Mouse (Mus musculus): ENCODE results near the gene Furin. TPM values are rescaled to one million over a fixed set of nuclear protein-coding genes. Genes with fewer than 3 reads are reported as not detected.

Gene Furin
- polyA plus RNA-seq, 1 experiment from 2014 or later = 120 TPM

GRCm38 (mm10) chr7:80413512-80414302 lies 8.5 kb upstream of the Furin start:
- in situ Hi-C loops (cut with MboI; ENCODE audit: low pct_unique_long_range_greater_than_20kb) = no loop called here
- H3K27me3 ChIP-seq = no peaks in the 10 kb centered on the region
- ChIA-PET CTCF (interaction anchor here (1.0 kb wide), 1 partner anchor 10 kb away, joined by 3 read pairs; no protein-coding TSS in a partner anchor), POLR2A (interaction anchor here (0.5 to 0.7 kb wide), 2 partner anchors 10 to 129 kb away, joined by 3 to 4 read pairs; no protein-coding TSS in a partner anchor)
- ATAC-seq = no peak
- no peak for TF ChIP-seq CTCF (IDR thresholded peaks at IDR 0.05)
- DNase-seq (ENCODE audit: low read depth, low spot score) = no peak

- in situ Hi-C loops (cut with MboI; ENCODE audit: low pct_unique_long_range_greater_than_20kb) = no loop called here
- TF ChIP-seq CTCF (IDR thresholded peaks at IDR 0.05) = no peak
- ChIA-PET POLR2A (no interaction called here), CTCF (interaction anchor here (1.0 to 1.1 kb wide), 2 partner anchors 8 to 11 kb away, joined by 3 read pairs; no protein-coding TSS in a partner anchor)
- ATAC-seq (no peak), DNase-seq (ENCODE audit: low read depth, low spot score) (no peak)
- H3K27me3 ChIP-seq = no peaks in the 10 kb centered on the region
These were observed 7.5 kb upstream of the Furin start for GRCm38 (mm10) chr7:80412781-80413180.

GRCm38 (mm10) chr7:80412279-80412678 lies 7.0 kb upstream of the Furin start:
- no peaks in the 10 kb centered on the region for H3K27me3 ChIP-seq
- ATAC-seq = no peak
- ChIA-PET CTCF (interaction anchor here (1.1 kb wide), 1 partner anchor 9 kb away, joined by 3 read pairs; no protein-coding TSS in a partner anchor), POLR2A (no interaction called here)
- TF ChIP-seq CTCF (IDR thresholded peaks at IDR 0.05) = no peak
- DNase-seq (ENCODE audit: low read depth, low spot score) = no peak
- in situ Hi-C loops (cut with MboI; ENCODE audit: low pct_unique_long_range_greater_than_20kb) = no loop called here

- in situ Hi-C loops (cut with MboI; ENCODE audit: low pct_unique_long_range_greater_than_20kb) = no loop called here
- no peak for ATAC-seq
- CTCF ChIA-PET = interaction anchor here (1.2 kb wide), 1 partner anchor 10 kb away, joined by 3 read pairs; no protein-coding TSS in a partner anchor
- POLR2A ChIA-PET = interaction anchor here (0.5 kb wide), 1 partner anchor 21 kb away, joined by 3 read pairs; no protein-coding TSS in a partner anchor
- no peak for DNase-seq (ENCODE audit: low read depth, low spot score)
- no peaks in the 10 kb centered on the region for H3K27me3 ChIP-seq
- TF ChIP-seq CTCF (IDR thresholded peaks at IDR 0.05) = no peak
These were observed 5.1 kb upstream of the Furin start for GRCm38 (mm10) chr7:80410380-80410779.

GRCm38 (mm10) chr7:80407712-80408111 lies 2.5 kb upstream of the Furin start:
- ChIA-PET POLR2A (no interaction called here), CTCF (no interaction called here)
- no peak for TF ChIP-seq CTCF (IDR thresholded peaks at IDR 0.05)
- no peak for DNase-seq (ENCODE audit: low read depth, low spot score)
- H3K27me3 ChIP-seq = no peaks in the 10 kb centered on the region
- ATAC-seq = no peak
- in situ Hi-C loops (cut with MboI; ENCODE audit: low pct_unique_long_range_greater_than_20kb) = no loop called here

DNA sequence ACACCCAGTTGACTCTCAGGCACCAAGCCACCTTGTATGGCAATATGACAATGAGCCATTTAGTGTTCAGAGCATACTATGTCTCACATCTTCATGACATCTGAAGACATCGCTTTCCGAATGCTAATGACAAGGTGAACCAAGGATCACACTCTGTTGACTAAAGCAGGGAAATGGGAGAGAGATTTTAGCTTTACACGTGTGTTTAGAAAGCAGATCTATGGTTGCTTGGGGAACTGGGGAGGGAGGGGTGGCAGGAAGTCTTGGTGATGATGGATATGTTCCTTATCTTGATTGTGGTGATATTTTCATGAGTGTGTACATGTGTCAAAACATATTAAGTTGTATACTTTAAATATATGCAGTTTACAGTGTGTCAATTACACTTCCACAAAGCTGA lies 950 bp upstream of the Furin start:
- POLR2A ChIA-PET = interaction anchor here (0.7 kb wide), 1 partner anchor 160 kb away, joined by 4 read pairs; no protein-coding TSS in a partner anchor
- TF ChIP-seq CTCF (IDR thresholded peaks at IDR 0.05) = no peak
- in situ Hi-C loops (cut with MboI; ENCODE audit: low pct_unique_long_range_greater_than_20kb) = no loop called here
- CTCF ChIA-PET = no interaction called here
- DNase-seq (ENCODE audit: low read depth, low spot score) (no peak), ATAC-seq (no peak)
- H3K27me3 ChIP-seq = no peaks in the 10 kb centered on the region

- CTCF ChIA-PET = interaction anchor here (0.7 to 1.0 kb wide), 3 partner anchors 14 to 113 kb away, joined by 3 read pairs; no protein-coding TSS in a partner anchor
- H3K27me3 ChIP-seq = no peaks in the 10 kb centered on the region
- no peak for TF ChIP-seq CTCF (IDR thresholded peaks at IDR 0.05)
- POLR2A ChIA-PET = no interaction called here
- in situ Hi-C loops (cut with MboI; ENCODE audit: low pct_unique_long_range_greater_than_20kb) = no loop called here
- DNase-seq (ENCODE audit: low read depth, low spot score) (no peak), ATAC-seq (no peak)
These were observed 938 bp downstream of the Furin start for GRCm38 (mm10) chr7:80404101-80404894.

DNA sequence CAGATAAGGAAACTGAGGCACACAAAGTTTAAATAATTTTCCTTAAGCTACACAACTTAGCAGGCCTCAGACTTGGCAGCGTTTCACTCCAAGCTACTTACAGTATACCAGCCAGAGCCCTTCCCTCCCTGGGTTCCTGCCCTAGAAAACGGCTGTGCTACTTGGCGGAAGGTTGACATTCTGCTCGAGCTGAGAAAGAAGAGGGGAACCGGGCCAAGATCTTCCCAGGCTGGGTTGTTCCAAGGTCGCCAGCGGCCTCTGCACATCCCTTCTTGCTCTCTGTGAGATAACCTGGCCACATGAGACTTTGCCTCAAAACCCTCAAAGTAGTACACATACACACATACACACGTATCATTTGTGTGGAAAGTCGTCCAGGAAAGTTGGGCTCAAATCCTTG lies 1.7 kb downstream of the Furin start:
- POLR2A ChIA-PET = interaction anchor here (0.6 to 1.2 kb wide), 4 partner anchors 8 to 36 kb away, joined by 3 to 5 read pairs (median 3); no protein-coding TSS in a partner anchor
- ATAC-seq = no peak
- in situ Hi-C loops (cut with MboI; ENCODE audit: low pct_unique_long_range_greater_than_20kb) = no loop called here

GRCm38 (mm10) chr7:80402651-80403321 lies 2.5 kb downstream of the Furin start:
- CTCF ChIA-PET = no interaction called here
- no peak for TF ChIP-seq CTCF (IDR thresholded peaks at IDR 0.05)
- ATAC-seq (peak; percentile 55), DNase-seq (ENCODE audit: low read depth, low spot score) (no peak)
- POLR2A ChIA-PET = interaction anchor here (0.7 to 1.2 kb wide), 3 partner anchors 11 to 36 kb away, joined by 3 read pairs; no protein-coding TSS in a partner anchor
- H3K27me3 ChIP-seq = no peaks in the 10 kb centered on the region
- in situ Hi-C loops (cut with MboI; ENCODE audit: low pct_unique_long_range_greater_than_20kb) = no loop called here

More for the DNA sequence above, 1.7 kb downstream of the Furin start:
- H3K27me3 ChIP-seq = no peaks in the 10 kb centered on the region
- CTCF ChIA-PET = interaction anchor here (0.7 kb wide), 1 partner anchor 21 kb away, joined by 3 read pairs; no protein-coding TSS in a partner anchor
- DNase-seq (ENCODE audit: low read depth, low spot score) = no peak
- TF ChIP-seq CTCF (IDR thresholded peaks at IDR 0.05) = no peak
